Mouse (Mus musculus) G1E (cell line): ENCODE data around the gene Slc23a2. TPM values are rescaled to one million over a fixed set of nuclear protein-coding genes. Genes with fewer than 3 reads are reported as not detected.

Source experiments
- ATAC-seq: 2 replicates; pipeline ENCODE4 v1.8.0; 2016; ENCODE audit warnings: mild to moderate bottlenecking; ENCODE audit not compliant: insufficient number of reproducible peaks, poor library complexity, low FRiP score, severe bottlenecking; ENCODE audit errors: extremely low read depth
- DNase-seq: peaks from one replicate; pipeline ENCODE4 v3.0.0; 2012; ENCODE audit warnings: low spot score
- H3K27me3 ChIP-seq: 2 replicates; pipeline ENCODE4 v1.6.1; 2012; ENCODE audit warnings: mild to moderate bottlenecking, low read length, inconsistent platforms; ENCODE audit not compliant: insufficient read depth
- H3K36me3 ChIP-seq: replicated peaks from 2 replicates; pipeline ENCODE3; 2012; ENCODE audit warnings: mild to moderate bottlenecking, inconsistent platforms
- H3K4me1 ChIP-seq: 2 replicates; pipeline ENCODE4 v1.6.1; 2012; ENCODE audit warnings: low read depth, low read length, inconsistent platforms, mixed read lengths; ENCODE audit not compliant: insufficient read depth
- H3K4me3 ChIP-seq: 2 replicates; pipeline ENCODE4 v1.5.1; 2012; ENCODE audit warnings: low read depth, mild to moderate bottlenecking, inconsistent platforms, low read length, moderate library complexity, mixed read lengths
- H3K9me3 ChIP-seq: replicated peaks from 2 replicates; pipeline ENCODE4 v1.6.1; 2012; ENCODE audit warnings: inconsistent platforms
- CTCF ChIP-seq: IDR thresholded peaks from 2 replicates; pipeline ENCODE4 v1.5.1; 2012; ENCODE audit warnings: low read depth, low read length, inconsistent platforms, mixed read lengths
- GATA1 ChIP-seq: IDR thresholded peaks from 2 replicates; pipeline ENCODE4 v1.6.1; 2012; ENCODE audit warnings: borderline replicate concordance, low read length, inconsistent platforms, mixed read lengths
- GATA2 ChIP-seq: IDR thresholded peaks from 2 replicates; pipeline ENCODE4 v1.6.1; 2012; ENCODE audit warnings: low read depth, low read length, inconsistent platforms, borderline replicate concordance
- POLR2AphosphoS5 ChIP-seq: IDR thresholded peaks from 2 replicates; pipeline ENCODE4 v1.6.1; 2012; ENCODE audit warnings: low read depth, low read length, inconsistent platforms; ENCODE audit not compliant: insufficient replicate concordance
- TAL1 ChIP-seq: conservative IDR thresholded peaks from 2 replicates; pipeline ENCODE4 v1.6.1; 2012; ENCODE audit warnings: low read depth, low read length, inconsistent platforms, mixed read lengths
- polyA plus RNA-seq: library from polyadenylated mRNA; stranded (reverse); fragments of >175 nt; gene quantifications from 2 replicates; pipeline ENCODE4 v1.2.3, GENCODE M21; 2012
- total RNA-seq, 2 experiments: library from RNA; stranded (forward) in 1 of 2; stranded (reverse) in 1 of 2; fragments of 200-1000 nt in 1 of 2; fragments of >200 nt in 1 of 2; fragmentation: Nextera tagmentation in 1 of 2; gene quantifications; 2 replicates each; pipeline ENCODE4 v1.2.3; 2014 to 2017

Gene Slc23a2
- total and polyA plus RNA-seq, 3 experiments: 2.6 to 13.4 (median 12.5) TPM

GRCm38 (mm10) chr2:132043101-132043621 lies 101.7 kb downstream of the Slc23a2 start:
- DNase-seq (no peak), ATAC-seq (no peak)
- peaks cover 22% of the 10 kb centered on the region for H3K27me3 ChIP-seq
- H3K4me3 ChIP-seq: no peak overlapping the region
- TF ChIP-seq CTCF: no peak
- no peak for TF ChIP-seq POLR2AphosphoS5
- TF ChIP-seq GATA1: no peak
- no peak for TF ChIP-seq TAL1
- TF ChIP-seq GATA2: no peak
- no peaks in the 10 kb centered on the region for H3K36me3 ChIP-seq
- no peaks in the 10 kb centered on the region for H3K4me1 ChIP-seq
- no peaks in the 10 kb centered on the region for H3K9me3 ChIP-seq

GRCm38 (mm10) chr2:132039894-132040293 lies 105.0 kb downstream of the Slc23a2 start:
- Histone ChIP-seq H3K9me3 (no peaks in the 10 kb centered on the region), H3K36me3 (no peaks in the 10 kb centered on the region), H3K4me1 (peaks cover 6% of the 10 kb centered on the region; the same call in 1 of the 2 replicates), H3K4me3 (no peak overlapping the region), H3K27me3 (peaks cover 24% of the 10 kb centered on the region)
- no peak for DNase-seq
- ATAC-seq: no peak
- TF ChIP-seq GATA2 (no peak), POLR2AphosphoS5 (no peak), GATA1 (no peak), TAL1 (no peak), CTCF (no peak)

- H3K4me1 ChIP-seq: peaks cover 6% of the 10 kb centered on the region
- no peak overlapping the region for H3K4me3 ChIP-seq
- peaks cover 9% of the 10 kb centered on the region for H3K27me3 ChIP-seq
- DNase-seq (no peak), ATAC-seq (no peak)
- TF ChIP-seq GATA1 (no peak), TAL1 (no peak), POLR2AphosphoS5 (no peak), CTCF (no peak), GATA2 (no peak)
- H3K9me3 ChIP-seq: no peaks in the 10 kb centered on the region
- no peaks in the 10 kb centered on the region for H3K36me3 ChIP-seq
Observed at GRCm38 (mm10) chr2:132036326-132036725, 108.6 kb downstream of the Slc23a2 start.

GRCm38 (mm10) chr2:132035470-132035835 lies 109.5 kb downstream of the Slc23a2 start:
- Histone ChIP-seq H3K9me3 (no peaks in the 10 kb centered on the region), H3K36me3 (no peaks in the 10 kb centered on the region), H3K4me1 (peaks cover 6% of the 10 kb centered on the region), H3K27me3 (peaks cover 17% of the 10 kb centered on the region), H3K4me3 (no peak overlapping the region)
- ATAC-seq: no peak
- no peak for DNase-seq
- TF ChIP-seq TAL1 (no peak), CTCF (no peak), POLR2AphosphoS5 (no peak), GATA2 (no peak), GATA1 (no peak)

GRCm38 (mm10) chr2:132034590-132035469 lies 110.1 kb downstream of the Slc23a2 start:
- no peaks in the 10 kb centered on the region for H3K36me3 ChIP-seq
- H3K27me3 ChIP-seq: peaks cover 22% of the 10 kb centered on the region
- no peak overlapping the region for H3K4me3 ChIP-seq
- no peaks in the 10 kb centered on the region for H3K9me3 ChIP-seq
- ATAC-seq (no peak), DNase-seq (no peak)
- peaks cover 10% of the 10 kb centered on the region for H3K4me1 ChIP-seq
- TF ChIP-seq GATA1 (no peak), TAL1 (no peak), GATA2 (no peak), POLR2AphosphoS5 (no peak), CTCF (no peak)

GRCm38 (mm10) chr2:132031364-132032095 lies 113.4 kb downstream of the Slc23a2 start:
- no peak for ATAC-seq
- Histone ChIP-seq H3K9me3 (no peaks in the 10 kb centered on the region), H3K4me1 (peaks cover 14% of the 10 kb centered on the region), H3K4me3 (no peak overlapping the region), H3K27me3 (peaks cover 42% of the 10 kb centered on the region), H3K36me3 (no peaks in the 10 kb centered on the region)
- TF ChIP-seq CTCF (no peak), POLR2AphosphoS5 (no peak), GATA1 (no peak), GATA2 (no peak), TAL1 (no peak)
- DNase-seq: no peak
